Mouse (Mus musculus) cerebellum, postnatal 25 days (tissue): Measurements from ENCODE around the gene Gsta3.
A peak's percentile ranks its signal among the peaks of the same experiment; 100 is the strongest.
"Not testable (repeated sequence)": the region's sequence is repeated elsewhere in the genome, so short reads cannot be mapped to it uniquely, and the experiment has no call there.

Experiments
- DNase-seq, 2 experiments: peaks; one replicate each; pipeline ENCODE4 v3.0.0; 2021; ENCODE audit warnings: mixed read lengths in 2 of 2

Gsta3 gene

GRCm38 (mm10) chr1:21253856-21254255 is 13.5 kb downstream of the Gsta3 start:
- no peak for DNase-seq

GRCm38 (mm10) chr1:21255625-21256345 is 15.4 kb downstream of the Gsta3 start:
- DNase-seq = no peak

GRCm38 (mm10) chr1:21256391-21256790 is 16.0 kb downstream of the Gsta3 start:
- no peak for DNase-seq

GRCm38 (mm10) chr1:21256871-21257270 is 16.5 kb downstream of the Gsta3 start:
- no peak for DNase-seq

GRCm38 (mm10) chr1:21259981-21260380 is 19.6 kb downstream of the Gsta3 start:
- DNase-seq = not testable (repeated sequence)

GRCm38 (mm10) chr1:21262401-21262800 is 22.0 kb downstream of the Gsta3 start:
- DNase-seq = no peak

GRCm38 (mm10) chr1:21263986-21264385 is 23.6 kb downstream of the Gsta3 start:
- no peak for DNase-seq

- no peak for DNase-seq
Measured at GRCm38 (mm10) chr1:21264747-21265146, 24.4 kb downstream of the Gsta3 start.

GRCm38 (mm10) chr1:21266766-21267165 is 26.4 kb downstream of the Gsta3 start:
- DNase-seq = no peak

GRCm38 (mm10) chr1:21267466-21267865 is 27.1 kb downstream of the Gsta3 start:
- not testable (repeated sequence) for DNase-seq

- peak; percentile 60 to 80 for DNase-seq
Measured at GRCm38 (mm10) chr1:21271343-21272055, 31.1 kb downstream of the Gsta3 start.

GRCm38 (mm10) chr1:21272056-21272431 is 31.7 kb downstream of the Gsta3 start:
- peak; percentile 13 to 53 for DNase-seq

GRCm38 (mm10) chr1:21273091-21273490 is 32.7 kb downstream of the Gsta3 start:
- DNase-seq = no peak

GRCm38 (mm10) chr1:21274437-21275040 is 34.1 kb downstream of the Gsta3 start:
- DNase-seq = no peak

- peak in 1 of 2 experiments; percentile 12 for DNase-seq
Measured at GRCm38 (mm10) chr1:21275366-21275765, 35.0 kb downstream of the Gsta3 start.

GRCm38 (mm10) chr1:21276158-21276557 is 35.8 kb downstream of the Gsta3 start:
- DNase-seq = not testable (repeated sequence)

GRCm38 (mm10) chr1:21280306-21280705 is 39.9 kb downstream of the Gsta3 start:
- no peak for DNase-seq

GRCm38 (mm10) chr1:21284644-21285043 is 44.3 kb downstream of the Gsta3 start:
- DNase-seq = not testable (repeated sequence)

- no peak for DNase-seq
Measured at GRCm38 (mm10) chr1:21291394-21291793, 51.0 kb downstream of the Gsta3 start.

GRCm38 (mm10) chr1:21292590-21292989 is 52.2 kb downstream of the Gsta3 start:
- DNase-seq = no peak

- no peak for DNase-seq
Measured at GRCm38 (mm10) chr1:21296169-21296568, 55.8 kb downstream of the Gsta3 start.

GRCm38 (mm10) chr1:21298114-21298513 is 57.7 kb downstream of the Gsta3 start:
- DNase-seq = no peak

- DNase-seq = no peak
Measured at GRCm38 (mm10) chr1:21299826-21300225, 59.4 kb downstream of the Gsta3 start.

- DNase-seq = no peak
Measured at GRCm38 (mm10) chr1:21301686-21302085, 61.3 kb downstream of the Gsta3 start.
